Mouse (Mus musculus) thymus, postnatal 36 days (tissue): ENCODE data around the gene Ube2l3.

Source experiments
- DNase-seq, 2 experiments: peaks; one replicate each; pipeline ENCODE4 v3.0.0; 2022; ENCODE audit warnings: mixed read lengths in 2 of 2

Gene Ube2l3

GRCm38 (mm10) chr16:17144339-17144738, 58.1 kb downstream of the Ube2l3 start, which contains the start of gene Ydjc:
Gene Ydjc (plus strand): TSS chr16:17144621.
- DNase-seq = no peak

- DNase-seq = no peak
Observed at GRCm38 (mm10) chr16:17137355-17137754, 65.1 kb downstream of the Ube2l3 start.

- DNase-seq = no peak
Observed at GRCm38 (mm10) chr16:17132906-17133200, 69.6 kb downstream of the Ube2l3 start.

GRCm38 (mm10) chr16:17132089-17132905, 70.2 kb downstream of the Ube2l3 start, which contains the start of gene Sdf2l1:
Gene Sdf2l1 (minus strand): TSS chr16:17132383.
- DNase-seq = peak; percentile 95 to 97

- DNase-seq = peak; percentile 40 to 48
Observed at GRCm38 (mm10) chr16:17131191-17132088, 71.0 kb downstream of the Ube2l3 start.

GRCm38 (mm10) chr16:17127292-17127691, 75.2 kb downstream of the Ube2l3 start:
- peak; percentile 52 to 56 for DNase-seq

- DNase-seq = peak; percentile 80 to 86
Observed at GRCm38 (mm10) chr16:17124871-17125520, 77.5 kb downstream of the Ube2l3 start, which contains the start of gene 2610318N02Rik. Gene 2610318N02Rik (minus strand): TSS chr16:17125167.

GRCm38 (mm10) chr16:17124119-17124870, 78.2 kb downstream of the Ube2l3 start:
- peak; percentile 33 to 35 for DNase-seq

- no peak for DNase-seq
Observed at GRCm38 (mm10) chr16:17121569-17121968, 80.9 kb downstream of the Ube2l3 start.

GRCm38 (mm10) chr16:17117309-17117799, 85.1 kb downstream of the Ube2l3 start:
- DNase-seq = no peak

- DNase-seq = peak; percentile 67 to 73
Observed at GRCm38 (mm10) chr16:17110771-17111743, 91.4 kb downstream of the Ube2l3 start, which contains the start of gene Ppil2. Gene Ppil2 (minus strand): TSS chr16:17111257.

- no peak for DNase-seq
Observed at GRCm38 (mm10) chr16:17104600-17104999, 97.8 kb downstream of the Ube2l3 start.

- no peak for DNase-seq
Observed at GRCm38 (mm10) chr16:17102630-17103220, 99.7 kb downstream of the Ube2l3 start.
